Mouse (Mus musculus) kidney, postnatal 14 days (tissue): Measurements from ENCODE around the gene Ocln.

Experiments
- DNase-seq: peaks from one replicate; pipeline ENCODE4 v3.0.0; 2022; ENCODE audit warnings: mixed read lengths

Ocln gene

DNA sequence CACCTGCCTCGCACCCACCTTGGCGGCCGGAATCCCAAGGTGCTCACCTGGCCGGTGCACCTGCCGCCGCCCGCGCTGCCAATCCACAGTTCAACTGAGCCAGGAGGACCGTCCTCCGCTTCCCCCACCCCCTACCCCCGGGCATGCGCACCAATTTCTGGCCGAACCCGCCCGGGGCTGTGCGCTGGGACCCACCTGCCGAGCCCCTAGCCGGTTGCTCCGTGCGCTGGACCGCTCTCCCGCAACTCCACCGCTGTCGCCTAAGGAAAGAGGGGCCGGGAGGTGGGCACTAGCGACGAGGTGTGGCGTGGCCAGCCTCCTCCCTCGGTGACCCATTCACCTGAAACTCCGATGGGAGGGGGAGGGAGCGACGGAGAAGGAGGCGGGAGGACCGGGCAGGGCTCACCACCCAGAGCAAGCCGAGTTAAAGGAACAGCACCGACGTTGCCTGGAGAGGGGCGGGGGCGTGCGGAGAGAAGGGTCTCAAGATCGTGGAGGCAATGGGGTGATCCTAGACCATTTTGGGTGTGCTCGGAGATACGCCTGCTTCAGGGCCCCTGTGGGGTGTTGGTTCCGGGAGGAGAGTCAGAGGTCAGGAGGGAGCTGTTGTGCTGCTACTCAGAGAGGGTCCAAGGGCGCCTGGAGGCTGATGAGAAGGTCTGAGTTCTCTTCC, at the start of gene Ocln:
Gene Ocln (minus strand): TSS at position 350 of the 673 bp plus-strand sequence.
- peak; percentile 85 for DNase-seq

DNA sequence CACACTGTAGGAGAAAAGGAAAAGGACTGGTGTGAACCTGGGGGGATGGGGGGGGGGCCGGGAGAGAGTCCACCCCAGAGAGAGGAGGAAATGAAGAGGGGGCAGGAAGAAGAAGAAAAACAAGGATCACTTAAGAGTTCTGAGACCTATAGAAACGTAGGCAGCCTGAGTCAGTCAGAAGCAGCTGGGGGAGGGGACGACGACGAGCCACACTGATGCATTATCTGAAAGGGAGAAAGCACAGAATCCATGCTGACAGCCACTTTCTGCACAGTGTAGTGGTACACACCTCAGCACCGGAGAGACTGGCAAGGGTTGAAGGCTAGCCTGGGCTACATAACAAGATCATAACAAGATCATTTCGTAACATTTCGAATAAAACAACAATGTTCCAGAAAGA, 48.5 kb upstream of the Ocln start:
- no peak for DNase-seq

DNA sequence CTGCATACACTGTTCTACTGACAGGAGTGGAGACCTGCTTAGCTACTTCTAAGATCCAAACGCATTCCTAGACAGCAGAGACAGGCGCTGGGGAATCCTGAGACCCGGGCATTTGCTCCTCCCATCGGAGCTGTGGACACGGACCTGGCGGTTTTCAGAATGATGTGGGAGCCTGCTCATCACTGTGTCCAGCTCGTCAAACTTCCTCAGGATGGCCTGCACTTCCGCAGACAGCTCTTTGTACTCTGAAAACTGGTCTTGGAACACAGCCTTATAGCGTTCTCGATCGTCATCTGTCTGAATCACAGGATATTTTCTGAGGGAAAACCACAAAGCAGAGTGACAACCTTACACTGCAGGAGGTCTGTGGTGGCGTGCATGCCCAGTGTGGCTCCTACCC, 47.8 kb upstream of the Ocln start:
- DNase-seq = no peak

DNA sequence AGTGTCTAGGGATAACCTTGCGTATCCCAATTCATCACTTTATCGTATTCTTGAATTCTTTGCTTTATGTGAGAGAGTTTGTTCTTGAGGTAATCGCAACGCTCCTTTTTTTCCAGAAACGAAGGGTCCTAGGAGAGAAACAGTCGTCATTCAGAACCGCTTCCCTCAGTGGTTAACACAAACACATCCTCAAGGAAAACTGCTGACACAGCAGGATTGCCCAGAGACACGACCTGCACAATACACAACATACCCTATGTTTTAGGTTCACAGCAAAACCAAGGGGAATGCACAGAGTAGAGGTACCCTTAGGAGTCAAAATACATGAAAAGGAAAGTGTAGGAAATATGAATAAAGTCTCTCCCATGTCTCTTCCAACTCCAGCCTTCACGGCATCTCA, 44.8 kb upstream of the Ocln start:
- DNase-seq = no peak

DNA sequence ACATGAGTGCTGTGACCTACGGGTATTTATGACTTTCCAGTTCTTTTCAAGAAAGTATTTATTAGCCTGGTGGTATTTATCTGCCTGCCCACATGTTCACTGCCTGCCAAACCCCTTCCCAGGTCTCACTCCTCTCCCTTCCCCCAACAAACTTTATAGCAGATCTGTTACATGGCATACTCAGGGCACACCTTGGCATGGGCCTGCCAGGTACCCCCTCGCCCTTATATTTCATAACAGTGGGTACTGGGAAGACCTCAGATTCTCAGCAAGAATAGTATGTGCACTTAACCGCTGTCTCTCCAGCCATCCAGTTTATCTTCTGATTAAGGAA, 43.0 kb upstream of the Ocln start:
- no peak for DNase-seq

DNA sequence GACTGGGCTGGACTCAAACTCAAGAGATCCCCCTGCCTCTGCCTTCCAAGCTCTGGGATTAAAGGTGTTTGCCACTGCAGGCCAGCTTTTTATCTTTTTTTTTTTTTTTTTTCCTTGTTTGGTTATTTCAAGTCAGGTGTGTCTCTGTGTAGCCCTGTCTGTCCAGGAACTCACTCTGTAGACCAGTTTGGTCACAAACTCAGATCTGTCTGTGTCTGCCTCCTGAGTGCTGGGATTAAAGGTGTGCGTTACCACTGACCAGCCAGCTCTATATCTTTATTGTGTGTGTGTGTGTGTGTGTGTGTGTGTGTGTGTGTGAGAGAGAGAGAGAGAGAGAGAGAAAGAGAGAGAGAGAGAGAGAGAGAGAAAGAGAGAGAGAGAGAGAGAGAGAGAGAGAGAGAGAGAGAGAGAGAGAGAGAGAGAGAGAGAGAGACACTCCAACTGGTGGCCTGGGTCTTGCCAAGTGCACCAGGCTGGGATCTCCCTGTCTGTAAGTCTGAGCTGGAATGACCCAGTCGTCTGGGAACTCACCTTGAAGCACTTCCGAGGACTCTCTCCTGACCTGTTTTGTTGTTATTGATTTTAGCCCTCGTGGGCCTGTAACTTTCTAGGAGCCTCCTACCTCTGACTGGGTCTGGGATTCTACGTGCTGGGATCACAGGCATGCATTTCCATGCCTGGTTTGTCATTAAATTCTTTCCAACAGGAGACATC, 42.5 kb upstream of the Ocln start:
- peak; percentile 34 for DNase-seq

DNA sequence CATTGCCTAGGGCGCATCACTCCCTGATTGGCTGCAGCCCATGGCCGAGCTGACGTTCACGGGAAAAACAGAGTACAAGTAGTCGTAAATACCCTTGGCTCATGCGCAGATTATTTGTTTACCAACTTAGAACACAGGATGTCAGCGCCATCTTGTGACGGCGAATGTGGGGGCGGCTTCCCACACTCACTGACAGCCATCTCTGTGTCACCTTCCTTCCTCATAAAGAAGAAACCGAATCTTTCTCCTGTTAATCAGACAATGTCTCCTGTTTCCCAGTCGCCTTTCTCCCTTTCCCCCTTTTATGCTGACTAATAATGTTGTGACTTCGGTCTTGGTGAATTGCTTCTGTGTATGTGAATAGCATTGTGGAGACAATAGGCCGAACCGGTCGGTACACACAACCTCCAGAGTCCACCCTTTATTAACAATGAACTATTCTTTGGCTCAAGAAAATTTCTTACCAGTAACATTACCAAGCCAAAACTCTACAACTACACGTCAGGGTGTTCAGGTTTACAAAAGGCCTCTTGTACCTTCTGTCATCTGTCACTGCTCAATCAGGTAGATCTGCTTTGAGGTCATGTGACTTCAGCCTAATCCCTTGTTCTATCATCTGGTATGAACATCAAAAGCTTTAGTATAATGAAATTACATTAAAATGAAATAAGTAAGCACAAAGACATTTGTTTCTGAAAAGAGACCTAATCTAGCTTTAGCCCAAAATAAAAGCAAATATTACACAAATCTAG, 41.7 kb upstream of the Ocln start:
- peak; percentile 52 for DNase-seq

DNA sequence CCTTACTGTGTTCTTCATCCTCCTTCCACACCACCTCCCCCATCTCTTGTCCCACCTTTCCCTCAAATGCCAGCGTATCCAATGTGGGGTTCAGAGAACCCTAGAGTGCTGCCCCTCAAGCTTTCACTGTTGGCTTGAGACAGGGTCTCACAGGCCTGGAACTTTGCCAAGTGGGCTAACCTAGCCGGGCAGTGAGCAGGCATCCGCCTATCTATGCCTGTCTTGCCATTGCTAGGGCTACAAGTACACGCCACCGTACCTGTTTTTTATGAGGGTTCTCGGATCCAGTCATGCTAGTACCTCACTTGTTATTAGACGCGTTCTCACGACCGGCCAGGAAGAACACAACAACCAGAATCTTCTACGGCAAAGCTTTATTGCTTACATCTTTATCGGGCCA, 36.1 kb upstream of the Ocln start:
- DNase-seq = no peak

DNA sequence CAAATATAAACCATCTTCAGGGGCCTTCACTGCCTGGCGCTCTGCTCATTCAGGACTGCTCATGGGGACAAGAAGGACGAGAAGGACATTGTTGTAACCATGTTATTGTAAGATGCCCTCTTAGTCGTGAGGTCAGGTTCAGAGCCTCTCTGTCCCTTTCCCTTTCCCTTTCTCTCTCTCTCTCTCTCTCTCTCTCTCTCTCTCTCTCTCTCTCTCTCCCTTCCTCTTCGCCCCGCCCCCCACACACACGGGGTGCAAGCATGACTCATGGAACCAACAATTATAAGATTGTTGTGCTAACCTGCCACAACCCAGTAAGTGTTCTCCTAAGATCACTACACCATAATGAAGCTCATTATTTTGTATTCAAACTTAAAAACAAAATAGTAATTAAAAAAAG, 29.6 kb upstream of the Ocln start:
- no peak for DNase-seq

DNA sequence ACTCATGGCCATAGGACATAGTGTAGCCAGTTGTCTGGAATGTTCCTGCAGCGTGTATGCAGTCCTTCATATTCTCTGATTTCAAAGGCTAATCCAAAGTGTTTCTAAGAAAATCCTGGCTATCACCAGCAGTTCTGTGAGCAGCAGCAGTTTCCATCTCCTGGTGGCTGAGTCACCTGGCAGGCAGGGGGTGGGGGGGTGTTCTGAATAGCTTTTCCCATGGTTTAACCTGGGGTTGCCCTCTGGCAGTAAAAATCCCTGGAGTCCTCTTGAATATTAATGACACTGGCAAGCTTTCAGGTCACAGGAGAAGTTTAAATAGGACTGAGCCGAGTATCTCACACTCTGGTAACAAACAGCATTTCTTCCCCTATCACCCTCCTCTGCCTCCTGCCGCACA, 29.2 kb upstream of the Ocln start:
- DNase-seq = peak; percentile 73

DNA sequence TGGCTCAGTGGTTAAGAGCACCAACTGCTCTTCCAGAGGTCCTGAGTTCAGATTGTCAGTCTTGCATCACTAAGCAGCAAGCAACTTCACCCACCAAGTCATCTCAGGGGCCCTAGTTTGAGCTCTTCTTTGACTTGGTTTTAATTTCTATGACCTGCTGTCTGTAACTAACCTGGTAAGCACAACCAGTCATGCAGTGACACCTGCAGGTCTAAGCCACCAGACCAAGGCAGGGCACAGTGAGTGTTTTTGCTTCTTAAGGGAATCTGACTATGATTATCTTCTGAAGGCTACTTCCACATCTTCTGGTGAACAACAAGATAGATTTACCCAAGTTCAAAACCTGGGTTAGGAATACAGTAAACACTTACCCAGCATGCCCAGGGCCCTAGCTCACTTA, 27.4 kb upstream of the Ocln start:
- peak; percentile 30 for DNase-seq

DNA sequence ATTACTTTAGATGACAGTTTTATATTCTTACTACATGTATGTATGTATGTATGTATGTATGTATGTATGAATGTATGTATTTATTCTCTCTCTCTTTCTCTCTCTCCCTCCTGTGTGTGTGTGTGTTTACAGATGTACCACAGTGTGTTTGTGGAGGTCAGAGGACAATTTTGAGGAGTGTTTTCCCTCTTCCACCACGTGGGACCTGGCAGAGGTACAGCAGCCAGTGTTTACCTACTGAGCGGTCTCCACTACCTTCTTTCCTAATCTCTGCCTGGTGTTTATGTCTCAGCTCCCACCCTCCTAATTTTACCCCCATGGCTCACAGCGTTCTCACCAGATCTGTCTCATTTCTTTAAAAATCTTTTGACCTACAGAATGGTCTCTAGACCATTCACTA, 26.7 kb upstream of the Ocln start:
- DNase-seq = no peak

DNA sequence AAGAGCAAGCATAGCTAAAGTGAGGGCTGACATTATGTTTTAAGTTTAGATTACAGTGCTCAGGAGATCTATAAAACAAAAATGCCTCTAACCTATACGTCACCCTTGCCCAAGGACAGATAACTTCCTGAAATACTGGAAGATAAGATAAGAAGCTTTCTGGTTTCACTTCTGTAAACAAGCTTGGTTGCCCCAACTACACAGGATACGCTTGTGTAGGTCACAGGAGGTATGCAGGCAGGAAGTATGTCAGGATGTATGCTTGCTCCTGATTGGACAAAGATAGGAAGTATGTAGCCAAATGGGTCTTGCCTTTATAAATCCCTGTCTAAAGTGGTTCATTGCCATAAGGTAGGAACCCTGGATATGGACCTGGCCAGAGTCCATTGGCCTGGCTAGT, 23.4 kb upstream of the Ocln start:
- DNase-seq = no peak

DNA sequence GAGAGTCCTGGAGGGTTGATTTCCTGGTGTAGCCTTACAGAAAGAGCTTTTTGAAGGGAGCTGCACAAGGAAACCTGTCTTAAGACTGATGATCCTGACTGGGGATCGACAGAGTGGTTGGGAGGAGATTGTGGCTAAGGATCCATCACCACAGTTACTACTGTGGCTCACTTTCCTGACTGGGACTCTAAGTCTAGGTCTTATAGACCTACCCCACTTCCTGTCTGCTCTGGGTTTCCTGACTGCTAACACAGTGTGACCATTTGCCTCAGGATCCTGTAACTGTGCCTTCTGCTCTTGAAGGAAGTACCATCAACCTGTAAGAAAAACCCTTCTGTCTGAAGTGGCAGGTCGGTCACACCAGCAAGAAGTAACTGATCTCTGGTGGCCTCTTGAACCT, 18.2 kb upstream of the Ocln start:
- no peak for DNase-seq

DNA sequence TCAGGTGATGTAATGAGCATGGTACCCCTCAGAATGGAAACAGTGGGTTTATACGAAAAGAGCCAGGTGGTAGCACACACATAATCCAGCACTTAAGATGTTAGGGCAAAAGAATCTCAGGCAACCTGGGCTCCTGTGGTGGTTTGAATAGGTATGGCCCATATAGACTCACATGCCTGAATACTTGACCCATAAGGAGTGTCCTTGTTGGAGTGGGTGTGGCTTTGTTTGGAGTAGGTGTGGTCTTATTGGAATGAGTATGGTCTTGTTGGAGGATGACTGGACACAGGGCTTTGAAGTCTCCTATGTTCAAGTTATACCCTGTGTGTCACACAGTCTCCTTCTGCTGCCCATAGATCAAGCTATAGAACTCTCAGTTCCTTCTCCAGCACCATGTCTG, 15.8 kb upstream of the Ocln start:
- DNase-seq = no peak

DNA sequence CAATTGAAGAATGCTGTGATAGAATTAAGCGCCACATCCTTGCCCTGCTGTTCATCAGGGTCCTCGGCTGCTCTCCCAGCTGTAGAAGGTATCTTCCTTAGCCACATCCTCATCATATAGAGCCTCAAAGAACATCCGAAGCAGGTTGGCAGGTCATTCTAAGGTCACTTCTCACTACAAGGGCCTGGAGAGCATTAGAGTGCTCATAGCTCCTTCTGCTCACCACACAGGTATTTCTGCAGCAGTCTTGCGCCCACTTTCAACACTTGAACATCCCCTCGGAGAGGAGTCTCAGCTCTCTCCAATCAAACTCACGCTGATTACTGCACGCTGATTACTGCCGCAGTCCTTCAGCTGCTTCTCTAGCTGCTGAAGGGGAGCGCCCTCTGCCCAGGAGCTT, 6.9 kb upstream of the Ocln start:
- DNase-seq = no peak

DNA sequence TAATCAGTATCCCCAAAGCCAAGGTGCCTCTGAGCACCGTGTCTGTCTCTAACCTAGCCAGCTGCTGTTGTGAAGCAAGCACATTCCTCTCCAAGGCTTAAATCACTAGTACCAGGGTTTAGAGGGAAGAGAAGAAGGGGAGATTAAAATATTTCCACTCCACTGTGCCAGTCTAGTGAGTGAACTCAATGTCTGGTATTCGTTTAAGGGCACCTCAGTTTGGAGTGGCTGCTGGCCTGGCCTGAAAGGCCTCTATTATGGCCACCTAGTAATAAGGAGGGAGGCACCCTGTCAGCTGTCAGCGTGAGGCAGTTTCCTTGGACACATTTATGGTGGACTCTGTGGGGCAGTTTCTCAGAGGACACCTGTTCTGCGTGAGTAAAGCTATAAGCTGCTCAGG, 4.5 kb upstream of the Ocln start:
- DNase-seq = no peak

DNA sequence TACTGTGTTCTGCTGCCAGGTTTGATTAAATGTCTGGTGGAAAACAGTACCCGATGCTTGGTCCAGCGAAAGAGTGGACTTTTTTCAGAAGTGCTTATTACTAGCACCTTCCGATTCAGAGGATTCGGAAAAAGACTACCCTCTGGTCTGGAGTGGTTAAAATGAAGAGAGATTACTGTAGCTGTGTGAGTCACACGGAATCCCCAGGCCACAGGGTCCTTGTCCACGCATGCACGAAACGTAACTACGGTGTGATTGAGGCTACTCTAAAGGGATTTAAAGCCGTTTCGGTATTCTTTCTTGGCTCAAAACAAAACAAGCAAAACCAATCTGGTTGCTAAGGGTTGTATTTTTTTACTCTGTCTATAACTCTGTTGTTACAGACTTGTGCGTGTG, 522 bp upstream of the Ocln start:
- DNase-seq = no peak

DNA sequence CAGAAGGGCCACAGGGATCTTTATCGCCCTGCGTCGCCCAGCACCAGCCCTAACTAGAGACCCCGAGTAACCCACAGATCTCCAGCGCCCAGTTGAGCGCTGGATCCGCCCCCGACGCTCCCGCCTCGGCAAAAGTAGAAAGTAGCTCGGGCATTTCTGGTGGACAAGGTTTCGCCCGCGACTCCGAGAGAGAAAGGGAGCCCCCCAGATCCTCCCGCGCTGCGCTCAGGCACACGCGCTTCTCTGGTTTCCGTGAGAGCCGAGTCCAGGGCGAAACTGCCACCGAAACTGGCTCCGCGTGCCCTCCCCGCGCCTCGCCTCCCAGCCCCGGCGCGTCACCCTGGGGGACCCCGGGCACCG, 529 bp downstream of the Ocln start:
- no peak for DNase-seq

DNA sequence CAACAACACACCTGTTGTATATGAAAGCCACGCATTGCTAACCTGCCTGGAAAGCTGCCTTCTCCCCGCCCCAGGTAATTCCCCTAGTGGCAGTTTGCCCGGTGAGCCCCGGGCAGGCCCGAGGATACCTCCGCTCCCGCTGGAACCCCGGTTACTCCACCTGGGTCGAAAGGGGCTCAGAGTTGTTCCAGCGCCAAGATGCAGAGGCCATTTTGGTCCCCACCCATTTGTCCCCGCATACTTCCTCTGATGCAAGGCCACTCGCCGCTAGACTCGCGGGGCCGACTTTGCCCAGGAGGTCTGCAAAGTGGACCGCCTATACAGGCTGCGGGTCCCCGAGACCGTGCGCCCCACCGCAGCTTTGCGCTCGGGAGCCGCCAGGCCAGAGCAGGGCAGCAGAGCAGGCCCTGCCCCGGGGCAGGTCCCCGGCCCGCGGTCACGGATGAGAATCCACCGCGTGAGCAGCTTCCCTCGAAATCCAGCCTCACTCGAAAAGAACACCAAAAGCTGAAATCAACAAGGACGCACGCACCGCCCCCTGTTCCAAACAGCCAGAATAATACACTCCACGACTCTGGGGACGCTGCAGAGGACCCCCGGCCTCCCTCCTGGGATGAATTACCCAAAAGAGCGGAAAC, 1.0 kb downstream of the Ocln start:
- DNase-seq = peak; percentile 49

DNA sequence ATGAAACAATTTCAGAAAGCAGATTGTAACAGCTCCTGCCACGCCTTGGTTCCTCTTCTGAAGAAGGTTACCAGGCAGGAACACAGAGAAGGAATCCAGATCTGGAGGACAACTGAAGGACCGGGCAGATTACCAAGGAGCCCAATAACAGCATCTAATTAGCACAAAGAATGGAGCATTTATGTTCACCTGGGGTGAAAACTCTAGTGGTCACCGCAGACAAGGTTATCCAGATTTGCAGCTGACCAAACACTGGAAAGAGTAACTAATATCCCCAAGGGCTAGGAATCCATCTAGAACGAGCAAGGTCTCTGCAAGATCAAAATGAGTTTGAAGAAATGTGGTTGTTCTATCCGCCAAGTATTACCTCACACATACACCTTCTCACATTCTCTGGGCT, 5.2 kb downstream of the Ocln start:
- DNase-seq = peak; percentile 39

DNA sequence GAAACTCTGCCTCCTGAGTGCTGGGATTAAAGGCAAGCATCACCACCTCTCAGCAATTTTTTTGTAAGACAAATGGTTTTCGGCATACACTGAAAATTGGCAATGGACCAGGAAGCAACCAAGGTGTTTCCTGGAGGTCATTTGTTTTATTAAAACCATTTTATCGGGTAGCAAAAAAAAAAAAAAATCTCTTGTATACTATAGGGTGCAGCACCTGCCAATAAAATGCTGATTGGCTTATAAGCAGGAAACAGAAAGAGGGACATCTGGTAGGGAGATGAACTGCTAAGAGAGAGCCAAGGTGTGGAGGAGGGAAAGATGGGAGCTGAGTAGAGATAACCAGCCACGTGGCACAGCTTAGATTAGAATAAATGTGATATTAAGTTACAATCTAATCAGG, 7.0 kb downstream of the Ocln start:
- no peak for DNase-seq

DNA sequence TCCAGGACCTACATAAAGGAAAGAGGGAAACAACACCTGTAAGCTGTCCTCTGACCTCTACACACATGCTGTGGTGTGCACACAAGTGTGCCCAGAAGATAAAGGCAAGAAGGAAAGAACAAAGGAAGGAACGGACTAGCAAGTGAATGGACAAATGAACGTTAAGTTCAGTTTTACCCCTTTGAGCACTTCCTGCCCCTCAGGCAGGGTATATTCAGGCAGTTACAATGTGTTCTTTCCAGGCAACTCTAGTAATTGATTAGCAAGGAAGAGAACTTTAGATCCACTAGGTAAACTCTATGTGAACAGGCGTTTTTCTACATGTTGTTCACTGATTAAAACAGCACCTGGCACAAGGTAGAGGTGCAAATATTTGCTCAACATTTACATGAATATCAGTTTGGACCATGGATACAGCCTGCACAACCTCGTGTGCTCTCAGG, 8.3 kb downstream of the Ocln start:
- no peak for DNase-seq
